Mouse (Mus musculus): ENCODE results near the gene 6820408C15Rik.
A peak's percentile ranks its signal among the peaks of the same experiment; 100 is the strongest.

The 6820408C15Rik gene

DNA sequence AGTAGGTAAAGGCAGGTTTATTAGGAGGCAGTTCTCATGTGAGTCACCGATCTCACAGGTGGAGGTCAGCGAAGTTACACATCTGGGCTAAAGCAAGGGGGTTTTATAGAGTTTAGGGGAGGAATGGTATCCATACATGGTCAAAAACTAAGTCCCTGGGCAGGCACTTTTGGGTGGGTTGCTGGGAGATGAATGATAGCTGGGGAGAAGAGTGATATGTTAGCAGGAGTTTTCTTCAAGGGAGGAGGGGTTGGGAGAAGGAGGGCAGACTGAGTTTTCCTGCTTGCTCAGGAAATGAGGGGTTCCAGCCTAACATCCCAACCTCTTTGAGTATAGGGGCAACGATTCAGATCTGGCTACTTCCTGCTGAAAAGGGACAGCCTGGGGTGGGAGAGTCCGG is at the start of gene 6820408C15Rik:
Gene 6820408C15Rik (plus strand): TSS at position 301 of the 400 bp plus-strand sequence.
- DNase-seq (ENCODE audit: low read depth), result no peak

DNA sequence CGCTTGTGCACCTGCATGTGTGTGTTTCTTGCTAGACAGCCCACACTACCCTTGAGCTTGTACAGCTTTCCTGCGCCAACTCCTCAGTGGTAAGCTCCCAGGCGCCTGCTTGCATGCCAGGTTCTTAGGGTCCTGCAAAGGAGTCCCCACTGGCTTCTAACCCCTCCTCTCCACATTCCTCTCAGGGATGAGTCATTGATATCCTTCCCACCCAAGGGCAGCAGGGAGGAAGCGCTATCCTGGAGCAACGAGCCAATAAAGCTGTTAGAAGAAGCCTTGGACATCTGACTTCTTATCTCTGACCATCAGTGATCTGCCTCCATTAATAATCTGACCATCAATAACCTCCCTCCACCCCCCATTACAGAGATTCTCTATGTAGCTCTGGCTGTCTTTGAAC is 47.5 kb upstream of the 6820408C15Rik start:
- no peak for DNase-seq (ENCODE audit: low read depth)

DNA sequence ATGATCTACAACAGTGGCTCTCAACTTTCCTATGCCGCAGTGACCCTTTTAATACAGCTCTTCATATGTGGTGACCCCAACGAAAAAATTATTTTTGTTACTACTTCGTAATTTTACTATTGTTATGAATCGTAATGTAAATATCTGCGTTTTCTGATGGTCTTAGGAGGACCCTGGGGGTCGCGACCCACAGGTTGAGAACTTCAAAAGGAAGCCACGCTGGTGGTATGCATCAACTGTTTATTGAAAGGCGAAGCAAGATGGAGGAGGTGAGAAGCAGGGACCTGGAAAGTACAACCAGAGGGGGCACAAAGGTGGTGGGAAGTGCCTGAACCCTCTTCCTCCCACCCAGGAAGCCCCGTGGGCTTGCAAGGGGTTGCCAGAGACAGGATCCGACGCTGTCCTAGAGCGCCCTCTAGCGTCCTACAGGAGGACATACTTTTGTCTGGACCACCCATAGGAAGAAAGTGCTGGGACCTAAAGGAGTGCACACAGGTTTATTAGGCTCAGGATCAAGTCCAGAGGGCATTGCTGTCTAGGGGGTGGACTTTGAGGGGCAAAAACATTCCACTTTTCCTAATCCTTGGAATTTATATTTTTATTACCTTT is 46.8 kb upstream of the 6820408C15Rik start:
- peak; percentile 75 for DNase-seq (ENCODE audit: low read depth)

DNA sequence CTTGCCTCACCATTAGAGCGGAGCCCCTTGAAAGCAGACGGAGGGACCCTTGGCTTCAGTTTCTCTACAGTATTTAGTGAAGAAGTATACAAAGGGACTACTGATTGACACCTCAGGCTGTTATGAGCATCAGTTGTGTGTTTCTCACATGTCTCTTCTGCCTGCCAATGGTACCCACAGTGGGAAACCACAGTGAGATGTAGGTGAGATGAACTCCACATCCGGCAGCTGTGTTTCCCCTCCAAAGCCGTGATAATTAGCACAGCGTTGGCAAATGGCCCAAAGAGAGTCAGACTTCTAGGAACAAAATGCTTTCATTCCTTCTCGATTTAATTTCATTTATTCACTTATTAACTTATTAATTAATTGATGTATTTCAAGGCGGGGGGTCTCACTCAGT is 43.3 kb upstream of the 6820408C15Rik start:
- DNase-seq (ENCODE audit: low read depth), result peak; percentile 94

DNA sequence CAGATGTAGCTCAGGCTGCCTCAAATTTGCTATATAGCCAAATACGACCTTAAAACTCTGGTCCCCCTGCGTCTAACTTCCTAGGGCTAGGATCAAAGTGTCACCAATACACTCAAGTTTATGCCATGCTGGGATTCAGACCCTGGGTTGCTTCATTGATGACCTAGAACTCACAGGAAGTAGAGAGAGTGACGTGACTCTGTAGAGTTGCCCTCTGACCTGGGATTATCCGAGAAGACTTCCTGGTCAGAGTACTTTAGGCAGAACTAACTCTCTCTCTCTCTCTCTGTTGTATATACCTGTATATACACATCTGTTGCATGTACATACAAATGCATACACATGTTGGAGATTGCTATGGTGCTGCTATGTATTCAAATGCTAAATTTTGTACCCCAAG is 42.7 kb upstream of the 6820408C15Rik start:
- DNase-seq (ENCODE audit: low read depth), result no peak

DNA sequence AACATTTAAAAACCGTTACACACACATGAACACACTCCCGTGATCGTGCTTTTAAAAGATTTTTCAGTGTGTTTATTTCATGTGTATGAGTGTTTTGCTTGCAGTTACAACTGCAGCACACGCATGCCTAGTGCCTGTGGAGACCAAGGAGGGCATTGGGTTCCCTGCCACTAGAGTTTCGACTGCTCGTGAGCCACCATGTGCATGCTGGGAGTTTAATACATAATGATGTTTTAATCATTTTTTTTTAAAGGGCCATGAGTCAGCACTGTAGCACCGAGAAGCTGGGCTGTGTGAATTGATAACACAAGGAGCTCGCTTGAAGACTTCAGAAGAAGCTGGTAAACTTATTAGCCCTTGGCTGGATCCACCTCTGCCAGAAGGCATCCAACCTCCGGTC is 41.8 kb upstream of the 6820408C15Rik start:
- no peak for DNase-seq (ENCODE audit: low read depth)

DNA sequence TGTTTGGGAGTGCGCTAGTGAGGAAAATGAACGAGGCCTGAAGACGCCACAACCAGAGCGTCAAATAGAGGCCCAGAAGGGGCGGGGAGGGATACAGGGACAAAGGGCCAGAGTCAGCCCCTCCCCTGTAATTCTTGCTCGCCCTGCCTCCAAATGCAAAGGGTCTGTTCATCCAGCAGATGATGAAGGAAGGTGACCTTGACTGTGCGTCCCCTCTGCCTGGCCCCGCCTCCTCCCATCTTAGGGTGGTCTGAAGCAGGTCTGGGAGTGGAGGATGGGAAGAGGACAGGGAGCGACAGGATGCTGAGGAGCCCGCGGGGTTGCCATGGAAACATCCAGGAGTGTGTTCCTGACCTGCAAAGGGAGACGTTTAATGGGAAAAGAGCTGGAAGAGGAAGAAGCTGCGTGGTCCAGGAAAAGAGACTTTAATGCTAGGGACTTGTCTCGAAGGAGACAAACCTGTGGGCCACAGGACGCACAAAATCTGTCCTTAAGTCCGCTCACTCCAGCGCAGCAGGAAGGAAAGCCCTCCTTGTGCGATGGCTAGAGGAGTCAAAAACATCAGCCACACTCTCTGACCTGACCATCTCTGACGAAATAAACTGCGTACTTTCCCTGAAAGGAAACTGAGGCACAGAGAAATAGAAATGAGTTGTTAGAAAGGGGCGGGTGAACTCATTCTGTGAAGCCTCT is 39.6 kb upstream of the 6820408C15Rik start:
- no peak for DNase-seq (ENCODE audit: low read depth)

DNA sequence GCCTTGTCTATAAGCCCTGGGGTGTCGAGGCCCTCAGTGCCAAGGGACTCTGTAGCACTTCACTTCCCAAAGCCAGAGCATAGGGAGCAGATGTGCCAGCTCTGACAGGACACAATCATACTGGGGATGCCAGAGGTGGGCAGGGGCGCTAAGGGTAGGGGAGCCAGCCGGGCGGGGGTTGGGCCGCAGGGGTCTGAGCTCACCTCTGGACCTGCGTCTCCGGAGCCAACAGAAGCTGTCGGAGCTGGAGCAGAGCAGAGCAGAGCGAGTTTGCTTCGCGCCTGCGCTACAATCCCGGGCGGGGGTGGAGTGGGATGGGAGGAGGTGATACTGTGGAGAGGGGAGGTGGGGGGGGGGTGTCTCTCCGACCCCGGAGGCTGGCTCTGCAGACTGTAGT is 39.0 kb upstream of the 6820408C15Rik start, which contains the start of gene Nrsn2:
Gene Nrsn2 (minus strand): TSS at position 294 of the 397 bp plus-strand sequence.
- DNase-seq (ENCODE audit: low read depth), result no peak

DNA sequence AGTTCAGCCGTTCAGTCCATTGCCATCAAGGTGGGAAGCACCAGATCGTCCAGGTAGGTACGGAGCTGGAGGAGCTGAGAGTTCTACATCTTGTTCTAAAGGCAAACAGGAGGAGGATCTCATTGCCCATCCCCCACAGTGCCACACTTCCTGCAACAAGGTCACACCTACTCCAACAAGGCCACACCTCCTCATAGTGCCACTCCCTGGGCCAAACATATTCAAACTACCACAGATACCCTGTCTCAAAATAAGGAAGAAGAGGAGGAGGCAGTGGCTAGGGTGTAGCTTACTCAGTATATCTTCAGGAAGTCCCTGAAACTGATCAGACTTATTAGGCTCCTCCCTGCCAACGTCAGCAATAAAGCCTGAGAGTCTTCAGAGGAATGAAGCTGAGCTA is 31.2 kb upstream of the 6820408C15Rik start:
- no peak for DNase-seq (ENCODE audit: low read depth)

DNA sequence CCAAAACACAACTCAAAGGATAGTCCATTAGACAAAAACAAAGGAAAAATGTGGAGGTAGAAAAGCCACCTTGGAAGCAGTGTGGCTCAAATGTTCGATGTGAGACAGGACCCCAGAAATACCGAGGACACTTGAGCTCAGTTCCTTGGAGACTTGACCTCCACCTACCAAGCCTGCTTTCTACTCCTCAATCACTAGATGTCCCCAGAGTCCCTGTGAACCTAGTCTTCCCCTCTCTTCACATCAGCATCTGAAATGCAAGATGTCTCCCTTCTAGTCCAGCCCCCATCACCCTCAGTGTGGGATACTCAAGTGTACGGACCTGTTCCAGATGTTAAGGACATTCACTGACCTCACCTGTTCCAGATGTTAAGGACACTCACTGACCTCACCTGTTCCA is 22.6 kb upstream of the 6820408C15Rik start:
- DNase-seq (ENCODE audit: low read depth), result peak; percentile 77

DNA sequence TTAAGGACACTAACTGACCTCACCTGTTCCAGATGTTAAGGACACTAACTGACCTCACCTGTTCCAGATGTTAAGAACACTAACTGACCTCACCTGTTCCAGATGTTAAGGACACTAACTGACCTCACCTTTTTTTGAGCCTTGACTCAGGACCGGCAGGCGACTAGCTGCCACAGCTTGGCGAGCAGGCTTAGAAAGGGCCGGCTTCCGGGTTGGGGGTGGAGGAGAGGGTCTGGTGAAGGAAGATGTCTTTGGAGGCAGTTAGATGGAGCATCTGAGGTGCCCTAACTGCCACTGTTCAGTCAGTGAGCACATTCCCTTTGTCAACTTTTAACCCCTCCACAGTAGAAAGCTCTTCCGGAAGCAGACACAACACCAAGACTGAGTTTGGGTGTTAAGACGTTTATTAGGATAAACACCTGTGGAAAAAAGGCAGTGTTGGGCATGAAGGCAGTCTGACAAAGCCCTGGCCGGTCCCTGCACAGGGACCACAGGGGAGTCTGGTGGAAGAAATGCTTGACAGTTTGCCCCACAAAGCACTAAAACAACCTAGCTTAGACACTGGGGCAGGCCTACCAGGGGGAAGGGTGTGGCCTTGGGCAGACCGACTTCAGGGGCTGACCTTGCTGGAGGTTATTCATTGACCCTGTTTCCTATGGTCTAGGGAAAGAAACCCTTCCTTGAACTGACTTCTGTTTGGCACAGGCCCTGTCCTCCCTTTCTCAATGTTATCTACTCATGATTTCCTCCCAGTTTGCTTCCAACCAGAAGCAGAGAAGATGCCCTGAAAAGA is 22.0 kb upstream of the 6820408C15Rik start:
- no peak for DNase-seq (ENCODE audit: low read depth)

DNA sequence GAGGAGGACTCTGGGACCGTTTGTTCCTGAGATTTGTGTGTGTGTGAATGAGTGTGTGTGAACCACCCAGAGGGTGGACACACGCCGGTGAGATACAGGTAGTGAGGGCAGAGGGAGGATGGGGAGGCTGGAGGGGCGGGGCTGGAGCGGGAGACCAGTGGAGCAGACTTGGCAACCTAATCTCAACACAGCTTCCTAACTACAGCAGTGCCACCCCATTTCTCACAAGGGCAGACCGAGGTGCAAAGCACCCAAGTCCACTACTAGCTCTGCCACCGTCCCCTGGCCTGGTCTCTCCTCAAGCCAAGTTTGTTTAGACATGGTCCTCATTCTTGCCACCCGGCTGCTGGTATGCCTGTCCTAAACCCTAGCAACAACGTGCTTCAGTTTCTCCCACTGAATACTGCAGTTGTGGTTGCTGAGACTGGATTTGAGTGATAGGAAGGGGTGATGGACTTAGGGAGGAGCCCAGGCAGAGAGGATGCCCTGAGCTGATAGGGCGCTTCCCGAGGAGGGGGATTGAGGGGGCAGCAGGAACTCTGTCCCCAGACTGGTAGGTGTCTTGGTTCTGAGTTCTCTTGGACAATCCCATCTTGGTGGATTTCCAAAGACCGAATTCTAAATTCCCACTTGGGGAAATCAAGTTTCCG is 20.0 kb upstream of the 6820408C15Rik start:
- no peak for DNase-seq (ENCODE audit: low read depth)

DNA sequence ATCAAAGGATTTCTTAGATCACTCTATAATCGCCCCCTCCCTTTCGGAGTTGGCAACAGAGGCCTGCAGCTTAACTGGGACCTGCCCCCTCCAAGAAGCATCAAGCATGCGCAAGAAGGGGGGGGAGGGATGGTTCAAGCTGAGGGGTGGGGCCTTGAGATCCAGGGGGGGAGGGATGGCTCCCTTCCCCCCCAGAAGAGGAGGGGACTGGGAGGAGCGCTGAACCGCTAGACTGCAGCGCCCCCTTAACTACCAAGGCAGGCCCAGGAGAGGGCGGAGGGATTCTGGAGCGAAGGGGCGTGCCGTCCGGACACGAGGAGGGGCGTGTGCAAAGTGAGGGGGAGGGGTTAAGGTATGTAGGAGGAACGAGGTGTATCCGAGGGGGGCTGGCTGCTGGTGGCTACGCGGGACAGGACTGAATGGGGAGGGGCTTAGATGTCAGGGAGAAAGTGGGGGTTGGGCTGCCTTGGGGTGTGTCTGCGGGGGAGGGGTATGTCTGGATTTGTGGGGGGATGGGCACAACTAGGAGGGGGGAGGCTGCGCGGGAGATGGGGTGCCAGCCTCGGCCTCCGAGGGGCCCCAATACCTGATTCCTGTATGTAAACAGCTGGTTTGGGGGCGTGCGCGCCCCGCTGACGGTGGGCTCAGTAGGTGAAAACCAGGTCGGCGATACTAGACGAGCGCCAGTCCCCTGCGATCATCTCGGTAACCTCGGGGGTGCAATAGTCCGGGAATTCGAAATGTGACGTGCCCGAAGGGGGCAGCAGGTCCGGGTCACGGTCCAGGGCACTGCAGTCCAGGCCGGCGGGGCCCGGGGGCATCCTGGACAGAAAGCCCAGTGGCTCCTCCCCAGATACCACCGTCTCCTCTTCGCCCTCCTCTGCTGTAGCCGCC is 19.0 kb upstream of the 6820408C15Rik start:
- no peak for DNase-seq (ENCODE audit: low read depth)

DNA sequence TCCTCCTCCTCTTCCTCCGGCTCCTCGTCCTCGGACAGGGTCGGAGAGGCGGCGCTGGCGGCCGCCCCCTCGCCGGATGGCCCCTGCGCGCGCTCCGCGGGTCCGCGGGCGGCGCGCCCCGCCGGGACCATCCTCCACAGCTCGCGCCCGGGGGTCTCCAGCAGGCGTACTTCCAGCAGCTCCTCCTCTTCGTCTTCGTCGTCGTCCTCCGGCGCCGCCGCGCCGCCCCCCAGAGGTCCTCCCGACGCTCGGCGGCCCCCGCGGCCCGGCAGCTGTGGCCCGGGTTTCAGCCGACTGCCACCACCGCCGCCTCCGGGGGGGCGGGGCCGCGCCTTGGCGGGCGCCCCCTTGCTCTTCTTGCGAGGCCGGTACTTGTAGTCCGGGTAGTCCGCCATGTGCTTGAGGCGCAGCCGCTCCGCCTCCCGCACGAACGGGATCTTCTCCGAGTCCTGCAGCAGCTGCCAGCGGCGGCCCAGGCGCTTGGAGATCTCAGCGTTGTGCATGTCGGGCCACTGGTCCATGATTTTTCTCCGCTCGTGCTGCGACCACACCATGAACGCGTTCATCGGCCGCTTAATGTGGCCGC is 18.3 kb upstream of the 6820408C15Rik start:
- DNase-seq (ENCODE audit: low read depth), result no peak

DNA sequence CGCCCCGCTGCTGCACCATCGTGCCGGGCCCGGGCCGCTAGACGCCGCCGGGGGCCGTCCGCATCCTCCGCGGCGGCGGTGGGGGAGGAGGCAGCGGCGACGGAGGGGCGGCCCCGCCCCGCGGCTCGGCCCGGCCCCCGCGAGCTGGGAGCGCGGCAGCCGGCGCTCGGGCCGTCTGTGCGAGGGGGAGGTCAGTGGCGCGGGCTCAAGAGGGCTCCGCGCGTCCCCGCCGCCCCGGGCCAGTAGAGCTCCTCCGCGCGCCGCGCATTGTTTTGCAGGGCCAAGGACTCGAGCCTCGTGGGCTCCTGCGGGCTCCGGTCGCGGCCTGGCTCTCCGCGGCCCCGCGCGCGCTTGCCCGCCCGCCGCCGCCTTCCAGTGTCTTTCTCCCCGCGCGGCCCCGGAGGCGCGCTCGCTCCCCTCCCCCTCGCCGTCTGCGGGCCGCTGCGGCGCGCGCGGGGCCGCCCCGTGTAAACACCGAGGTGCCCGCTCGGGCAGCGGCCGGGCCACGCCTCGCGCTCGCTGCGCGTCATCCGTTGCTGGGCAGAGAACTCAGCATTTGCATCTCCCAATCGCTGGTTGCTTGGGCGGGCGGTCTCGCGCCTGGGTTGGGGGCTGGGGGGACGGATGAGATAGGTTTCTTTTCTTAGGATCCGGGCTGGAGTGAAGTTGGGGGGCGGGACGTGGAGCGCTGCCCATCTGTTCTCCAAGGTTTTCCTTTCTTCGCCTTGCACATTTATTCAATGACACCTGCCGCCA is 17.5 kb upstream of the 6820408C15Rik start, which contains the start of gene Sox12:
Gene Sox12 (minus strand): TSS at position 384 of the 756 bp plus-strand sequence.
- no peak for DNase-seq (ENCODE audit: low read depth)

DNA sequence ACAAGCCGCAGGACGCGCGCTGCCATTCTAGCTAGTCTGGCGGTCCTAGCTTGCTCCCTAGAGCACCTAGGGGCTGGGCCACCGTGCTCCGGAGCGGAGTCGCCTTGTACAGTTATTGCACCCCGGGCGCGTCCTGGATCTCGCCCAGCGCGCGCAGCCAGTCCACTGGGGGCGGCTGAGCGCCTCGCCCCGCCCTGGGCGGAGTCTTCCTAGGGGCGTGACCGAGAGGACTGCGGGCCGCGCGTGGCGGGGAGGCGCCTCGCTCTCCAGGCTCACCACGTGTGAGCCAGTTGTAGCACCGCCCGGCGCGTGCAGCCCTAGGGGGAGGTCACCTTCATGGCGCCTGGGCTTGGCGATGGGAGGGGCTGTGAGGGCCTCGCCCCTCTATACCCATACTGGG is 16.7 kb upstream of the 6820408C15Rik start:
- no peak for DNase-seq (ENCODE audit: low read depth)

DNA sequence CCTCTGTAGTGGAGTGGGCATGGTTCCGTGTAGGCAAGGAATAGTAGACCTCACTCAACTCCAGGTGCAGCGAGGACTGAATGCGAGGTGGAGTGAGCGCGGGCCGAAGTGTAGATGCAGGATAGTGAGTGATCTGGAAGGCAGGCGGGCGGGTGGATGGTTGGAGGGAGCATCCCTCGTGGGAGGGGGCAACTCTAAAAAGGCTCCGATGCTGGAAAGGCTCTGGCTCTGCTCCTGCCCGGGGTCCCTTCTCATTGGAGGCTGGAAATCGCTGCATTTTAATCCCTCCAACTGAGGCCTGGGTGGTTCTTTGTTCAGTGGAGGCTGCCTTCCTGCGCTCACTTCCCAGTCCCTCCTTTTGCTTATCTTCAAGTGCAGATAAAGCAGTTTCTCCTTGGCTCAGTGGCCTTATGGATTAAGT is 16.3 kb upstream of the 6820408C15Rik start:
- no peak for DNase-seq (ENCODE audit: low read depth)

DNA sequence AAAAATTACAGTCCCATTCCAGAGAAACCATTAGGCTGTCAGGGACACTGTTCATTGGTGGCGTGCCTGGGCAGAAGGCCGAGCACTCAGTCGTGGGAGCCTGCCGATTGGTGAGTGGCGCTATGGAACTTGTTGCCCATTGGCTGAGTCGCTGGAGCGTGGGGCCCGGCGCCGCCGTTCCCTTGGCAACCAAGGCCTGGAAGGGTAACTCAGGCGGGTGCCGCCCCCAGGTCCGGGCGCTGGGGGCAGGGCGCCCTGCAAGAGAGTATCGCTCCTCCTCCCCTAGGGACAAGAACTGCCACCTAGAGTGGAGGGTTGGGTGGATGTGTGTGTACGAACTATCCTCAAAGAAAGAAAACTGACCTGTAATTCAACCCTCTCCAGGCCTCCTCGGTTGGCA is 9.3 kb upstream of the 6820408C15Rik start:
- DNase-seq (ENCODE audit: low read depth), result no peak

DNA sequence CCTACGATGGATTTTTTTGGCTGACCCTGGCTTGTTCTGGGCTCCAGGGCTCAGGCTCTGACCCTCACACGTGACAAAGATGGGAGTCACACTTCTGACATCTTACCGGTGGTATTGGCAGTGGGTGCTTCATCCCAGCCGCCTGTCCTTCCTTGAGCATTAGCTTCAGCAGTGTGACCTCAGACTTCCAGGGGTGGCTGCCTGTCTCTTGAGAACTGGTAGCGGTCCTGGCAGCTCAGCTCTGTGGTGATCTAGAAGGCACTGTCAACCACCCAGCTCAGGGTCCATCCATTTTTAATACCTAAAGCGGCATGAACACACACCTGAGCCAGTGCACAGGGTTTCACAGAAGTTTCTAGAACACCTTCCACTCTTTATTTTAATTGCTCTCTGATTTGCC is 5.6 kb upstream of the 6820408C15Rik start:
- no peak for DNase-seq (ENCODE audit: low read depth)

DNA sequence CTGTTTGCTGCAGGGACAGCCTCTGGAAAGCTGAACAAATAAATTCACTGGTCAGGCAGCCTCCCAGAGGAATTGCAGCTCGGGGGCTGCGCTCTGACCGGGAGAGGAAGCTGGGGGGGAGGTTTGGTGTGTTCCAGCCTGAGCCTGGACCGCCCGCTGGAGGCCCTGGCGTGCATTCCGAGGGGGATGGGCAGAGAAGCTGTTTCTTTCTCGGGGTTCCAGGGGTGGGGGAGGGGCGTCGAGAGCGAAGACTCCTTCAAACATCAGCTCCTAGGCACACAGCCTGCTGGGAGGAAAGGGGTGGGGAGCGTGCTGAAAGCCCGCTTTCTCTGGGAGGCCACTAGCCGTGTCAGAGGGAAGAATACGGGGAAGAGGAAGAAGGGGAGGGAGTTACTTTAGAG is 4.4 kb upstream of the 6820408C15Rik start:
- DNase-seq (ENCODE audit: low read depth), result no peak
